Mouse (Mus musculus) cortical plate, adult 2 months (tissue): ENCODE measurements at regions not wholly inside any gene's neighbourhood (a gene's known extent, or its start where the extent isn't known, plus 50 kb on each side); places are given as distances from the start of the nearest gene placed in this dataset.

Experiments
- H3K27ac ChIP-seq: fragments of 200-500 bp; 2 replicates; pipeline ENCODE4 v1.5.1; 2012; ENCODE audit warnings: low read length, control low read depth, inconsistent platforms; ENCODE audit not compliant: insufficient read depth
- H3K4me1 ChIP-seq: fragments of 200-500 bp; 2 replicates; pipeline ENCODE4 v1.6.1; 2011; ENCODE audit warnings: low read length; ENCODE audit not compliant: control insufficient read depth, insufficient read depth
- H3K4me3 ChIP-seq: fragments of 200-500 bp; 2 replicates; pipeline ENCODE4 v1.5.1; 2011; ENCODE audit warnings: mild to moderate bottlenecking, low read length, control low read depth; ENCODE audit not compliant: insufficient read depth
- CTCF ChIP-seq: fragments of 200-500 bp; IDR thresholded peaks from 2 replicates; pipeline ENCODE4 v1.5.1; 2011; ENCODE audit warnings: mild to moderate bottlenecking, control low read depth, low read length; ENCODE audit not compliant: insufficient read depth; ENCODE audit errors: extremely low read depth
- POLR2A ChIP-seq: fragments of 200-500 bp; IDR thresholded peaks from 2 replicates; pipeline ENCODE4 v1.6.1; 2011; ENCODE audit warnings: mild to moderate bottlenecking, low read length, control low read depth; ENCODE audit not compliant: insufficient read depth; ENCODE audit errors: extremely low read depth

DNA sequence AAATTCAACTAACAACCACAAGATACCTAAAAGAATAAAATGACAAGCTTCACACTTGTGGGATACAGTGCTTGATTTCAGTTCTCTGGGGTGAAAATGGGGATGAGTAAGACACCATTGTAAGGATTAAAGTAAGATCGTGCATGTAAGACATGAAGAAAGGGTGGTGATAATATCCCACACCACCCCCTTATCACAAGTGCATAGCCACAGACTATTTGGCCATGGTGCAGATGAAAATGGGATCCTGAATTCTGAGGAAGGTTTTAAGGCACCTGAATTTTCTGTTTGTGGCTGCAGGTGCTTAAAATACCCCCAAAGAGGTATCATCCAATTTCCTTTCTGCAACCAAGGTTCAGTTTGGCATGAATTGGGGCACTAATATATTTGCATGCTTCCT is 627.7 kb upstream of the Acvr2a start:
- TF ChIP-seq CTCF = no peak
- TF ChIP-seq POLR2A = no peak
- no peak overlapping the region for H3K27ac ChIP-seq
- no peak overlapping the region for H3K4me3 ChIP-seq
- no peaks in the 10 kb centered on the region for H3K4me1 ChIP-seq

DNA sequence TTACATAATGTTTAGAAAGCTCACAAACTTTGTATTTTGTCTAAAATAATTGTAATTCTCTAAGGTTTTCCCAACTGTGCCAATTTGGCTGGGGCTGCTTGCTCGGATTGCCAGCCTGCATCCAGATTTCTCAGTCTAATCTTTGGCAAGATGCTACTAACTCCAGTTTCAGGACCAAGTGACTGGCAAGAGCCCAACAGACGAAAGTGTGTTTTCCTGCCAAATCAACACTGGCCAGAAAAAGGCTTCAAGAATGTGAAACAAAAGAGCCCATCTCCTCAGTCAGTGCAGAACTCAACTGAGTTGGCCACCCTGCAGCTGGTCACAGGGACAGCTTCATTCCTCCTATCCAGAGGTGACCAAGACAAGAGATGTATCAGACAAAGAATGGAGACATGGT is 627.3 kb upstream of the Acvr2a start:
- no peak overlapping the region for H3K27ac ChIP-seq

DNA sequence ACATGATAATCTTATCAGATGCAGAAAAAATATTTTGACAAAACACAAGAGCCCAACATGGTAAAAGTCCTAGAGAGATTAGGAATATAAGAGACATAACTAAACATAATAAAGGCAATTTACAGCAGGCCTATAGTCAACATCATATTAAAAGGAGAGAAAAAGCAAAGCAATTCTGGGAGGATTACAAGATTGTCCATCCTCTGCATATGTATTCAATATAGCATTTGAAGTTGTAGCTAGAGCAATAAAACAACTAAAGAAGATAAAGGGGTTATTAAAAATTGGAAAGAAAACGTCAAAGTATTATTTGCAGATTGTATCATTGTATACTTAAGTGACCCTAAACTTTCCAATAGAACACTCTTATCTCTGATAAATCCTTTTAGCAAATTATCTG is 602.1 kb upstream of the Acvr2a start:
- TF ChIP-seq CTCF = no peak
- TF ChIP-seq POLR2A = no peak
- Histone ChIP-seq H3K27ac (no peak overlapping the region), H3K4me1 (no peaks in the 10 kb centered on the region), H3K4me3 (no peak overlapping the region)

More for the DNA sequence above, 627.3 kb upstream of the Acvr2a start:
- Histone ChIP-seq H3K4me3 (no peak overlapping the region), H3K4me1 (no peaks in the 10 kb centered on the region)
- TF ChIP-seq CTCF = no peak
- no peak for TF ChIP-seq POLR2A

DNA sequence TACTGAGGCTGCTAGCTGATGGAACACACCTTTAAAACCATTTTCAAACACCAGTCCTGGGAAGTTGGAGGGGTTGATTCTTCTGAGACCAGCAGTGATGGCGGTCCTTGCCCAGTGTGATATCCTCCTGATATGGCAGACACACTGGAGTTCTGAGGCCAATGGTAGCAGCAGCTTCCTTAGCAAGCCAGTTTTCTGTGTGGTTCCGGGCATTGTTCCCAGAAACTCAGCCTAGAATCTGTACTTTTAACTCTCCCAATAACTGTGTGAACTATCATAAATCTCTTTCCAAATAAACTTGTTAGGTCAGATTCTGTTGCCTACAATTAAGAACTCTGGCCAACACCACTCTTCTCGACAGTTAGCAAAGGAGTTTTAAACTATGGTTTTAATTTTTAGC is 593.1 kb upstream of the Acvr2a start:
- H3K4me1 ChIP-seq = no peaks in the 10 kb centered on the region
- no peak overlapping the region for H3K27ac ChIP-seq
- TF ChIP-seq POLR2A = no peak
- TF ChIP-seq CTCF = no peak
- no peak overlapping the region for H3K4me3 ChIP-seq

DNA sequence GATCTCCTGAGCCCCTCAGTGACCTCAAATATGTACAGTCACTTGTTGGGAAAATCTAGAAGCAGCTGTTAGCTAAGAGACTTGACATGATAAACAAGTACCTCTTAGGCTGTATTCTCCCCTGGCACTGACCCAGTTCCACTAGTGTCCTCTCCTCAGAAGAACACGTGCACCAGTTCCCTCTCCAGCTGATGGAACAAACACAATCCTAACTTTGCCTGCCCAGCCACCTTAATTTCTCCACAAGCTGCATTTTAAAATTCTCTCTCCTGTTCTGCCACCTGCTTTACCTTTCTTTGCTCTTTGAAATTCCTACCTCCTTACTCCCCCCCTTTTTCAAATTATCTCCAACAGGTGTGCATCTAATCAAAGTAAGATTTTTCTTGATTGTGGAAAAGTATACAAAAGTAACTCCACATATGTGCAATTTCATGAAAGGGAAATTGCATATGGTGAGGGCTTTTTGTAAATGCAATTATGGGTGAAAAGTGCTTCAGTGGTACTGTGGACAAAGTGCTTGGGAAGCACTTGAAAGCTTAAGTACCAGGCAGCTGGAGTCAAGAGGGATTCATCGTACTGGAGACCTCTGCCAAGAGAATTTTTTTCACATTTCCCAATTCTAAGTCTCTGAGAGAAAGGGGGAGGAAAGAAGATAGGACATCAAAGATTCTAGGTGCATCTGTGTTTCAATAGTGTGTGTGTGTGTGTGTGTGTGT is 590.7 kb upstream of the Acvr2a start:
- no peak overlapping the region for H3K4me3 ChIP-seq
- no peak overlapping the region for H3K27ac ChIP-seq
- TF ChIP-seq CTCF = no peak
- TF ChIP-seq POLR2A = no peak

DNA sequence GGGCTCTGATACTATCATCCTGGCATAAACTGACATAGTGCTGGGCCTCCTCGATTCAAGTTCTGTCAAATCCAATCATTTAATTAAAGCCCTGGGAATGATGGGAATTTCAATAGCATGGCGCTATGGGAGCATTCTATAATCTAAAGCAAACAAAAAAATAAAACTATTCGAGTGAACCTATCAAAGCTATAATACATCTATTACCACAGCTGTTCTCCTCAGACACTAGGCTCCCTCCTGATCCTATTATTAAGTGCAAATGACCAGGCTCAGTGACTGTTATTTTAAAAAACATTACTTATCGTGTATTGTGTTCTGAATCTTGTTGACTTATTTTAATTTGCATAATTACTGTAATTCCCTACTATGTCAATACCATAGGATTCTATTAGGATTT is 563.7 kb upstream of the Acvr2a start:
- H3K4me1 ChIP-seq = no peaks in the 10 kb centered on the region
- TF ChIP-seq CTCF (no peak), POLR2A (no peak)
- H3K27ac ChIP-seq = no peak overlapping the region
- H3K4me3 ChIP-seq = no peak overlapping the region

More for the DNA sequence above, 590.7 kb upstream of the Acvr2a start:
- no peaks in the 10 kb centered on the region for H3K4me1 ChIP-seq

DNA sequence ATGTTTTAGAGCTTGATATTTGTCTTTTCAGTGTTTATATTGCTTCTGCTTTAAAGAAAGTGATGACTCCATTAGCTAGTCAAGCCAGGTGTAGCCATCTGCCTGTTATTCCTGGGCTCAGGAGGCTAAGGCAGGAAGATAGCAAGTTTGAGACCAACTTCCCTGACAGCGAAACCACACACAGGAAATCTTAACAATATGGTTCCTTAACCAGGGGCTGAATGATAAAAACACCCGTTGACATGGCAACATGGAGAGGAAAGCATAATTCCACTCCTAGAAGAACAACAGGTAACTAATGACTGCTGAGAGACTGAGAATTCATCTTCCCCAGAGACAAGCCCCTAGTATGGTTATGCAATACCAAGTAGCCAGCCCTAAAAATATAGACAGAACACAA is 553.6 kb upstream of the Acvr2a start:
- no peak overlapping the region for H3K27ac ChIP-seq
- no peaks in the 10 kb centered on the region for H3K4me1 ChIP-seq
- TF ChIP-seq CTCF = no peak
- TF ChIP-seq POLR2A = no peak
- H3K4me3 ChIP-seq = no peak overlapping the region
